17 mouse cellular contexts compared by ENCODE assay signal in genomic region chr3:133075560-133075959, GRCm38 (mm10).
"Had no signal": no experiment of that assay in that cellular context is flagged by ENCODE, and none has a peak within 500 bp of the region (broad histone marks: within the 10 kb centered on the region; RNA-seq: fewer than 3 reads in every experiment).

No protein-coding gene starts in this region.

- H3K27me3 ChIP-seq: midbrain, embryonic 12.5 days; neural tube, embryonic 13.5 days; neural tube, embryonic 15.5 days had no signal

- H3K4me3 ChIP-seq: midbrain, embryonic 12.5 days; myocyte; neural tube, embryonic 13.5 days; neural tube, embryonic 15.5 days had no signal

- ATAC-seq: midbrain, embryonic 16.5 days had no signal

- DNase-seq: lung, adult 18-20 months; lung, embryonic 14.5 days; lung, postnatal 10 days; lung, postnatal 4 days; retina, postnatal 1 day; right cerebral cortex, postnatal 25 days; right cerebral cortex, postnatal 4 days; spleen, adult 18-20 months; thymus, adult 18-20 months; thymus, postnatal 14 days; thymus, postnatal 36 days had no signal

- H3K9me3 ChIP-seq: midbrain, embryonic 12.5 days; neural tube, embryonic 13.5 days; neural tube, embryonic 15.5 days had no signal

- H3K4me1 ChIP-seq: midbrain, embryonic 12.5 days; neural tube, embryonic 13.5 days; neural tube, embryonic 15.5 days had no signal

- H3K4me2 ChIP-seq: lung, embryonic 14.5 days; midbrain, embryonic 12.5 days; neural tube, embryonic 13.5 days; neural tube, embryonic 15.5 days had no signal

- H3K27ac ChIP-seq: liver, embryonic 14.5 days; midbrain, embryonic 12.5 days; neural tube, embryonic 13.5 days; neural tube, embryonic 15.5 days had no signal

- H3K9ac ChIP-seq: liver, embryonic 14.5 days; lung, embryonic 14.5 days; midbrain, embryonic 12.5 days; neural tube, embryonic 13.5 days; neural tube, embryonic 15.5 days had no signal
